Mouse (Mus musculus) left cerebral cortex, postnatal 36 days (tissue): ENCODE measurements at regions not wholly inside any gene's neighbourhood (a gene's known extent, or its start where the extent isn't known, plus 50 kb on each side); places are given as distances from the start of the nearest gene placed in this dataset.
"Not testable (repeated sequence)": the region's sequence is repeated elsewhere in the genome, so short reads cannot be mapped to it uniquely, and the experiment has no call there.

Source experiments
- DNase-seq, 2 experiments: peaks; one replicate each; pipeline ENCODE4 v3.0.0; 2021 to 2022; ENCODE audit warnings: low spot score in 2 of 2, mixed read lengths in 1 of 2
- intact Hi-C: fragments of 180-260 bp; cut with DNase I; formaldehyde crosslinking; loops from one replicate; pipeline ENCODE4 v1.15.1; 2025

GRCm38 (mm10) chr10:14333344-14333743, 212.1 kb downstream of the Adgrg6 start:
- intact Hi-C loops: no loop called here
- DNase-seq: no peak

DNA sequence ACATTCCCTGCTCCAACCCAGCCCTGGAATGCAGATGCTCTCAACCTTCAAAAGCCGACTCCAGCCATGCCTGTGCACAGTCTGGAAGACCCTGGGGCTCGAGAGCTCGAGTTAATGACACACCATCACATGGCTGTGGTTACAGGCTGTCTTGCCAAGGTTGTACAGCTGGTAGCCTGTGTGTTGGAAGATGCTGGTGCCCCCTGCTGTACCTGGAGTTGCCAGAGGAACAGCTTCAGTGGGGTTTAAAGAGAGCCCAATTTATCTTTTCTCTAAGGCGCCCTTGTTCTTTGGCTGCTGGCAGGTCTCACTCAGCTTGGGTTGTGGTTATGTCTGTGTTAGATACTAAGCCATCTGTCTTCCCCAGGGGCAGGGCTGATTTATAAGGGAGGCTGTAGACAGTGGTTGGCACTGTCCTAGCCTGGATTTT, 212.8 kb downstream of the Adgrg6 start:
- no peak for DNase-seq
- intact Hi-C loops: no loop called here

GRCm38 (mm10) chr10:14328846-14329245, 216.6 kb downstream of the Adgrg6 start:
- intact Hi-C loops: loop anchor here (10.0 kb wide), 1 partner anchor 464 kb away; the partner anchor contains the start of gene Aig1
- DNase-seq: no peak

- DNase-seq: no peak
- intact Hi-C loops: loop anchor here (10.0 kb wide), 1 partner anchor 461 kb away; the partner anchor contains the start of gene Aig1
Observed at GRCm38 (mm10) chr10:14326229-14326628, 219.2 kb downstream of the Adgrg6 start.

GRCm38 (mm10) chr10:14321503-14321902, 224.0 kb downstream of the Adgrg6 start:
- peak; percentile 81 to 86 for DNase-seq
- intact Hi-C loops: loop anchor here (5.0 to 10.0 kb wide), 4 partner anchors 71 to 759 kb away; partner anchors contain the start of genes Aig1 and Hivep2

DNA sequence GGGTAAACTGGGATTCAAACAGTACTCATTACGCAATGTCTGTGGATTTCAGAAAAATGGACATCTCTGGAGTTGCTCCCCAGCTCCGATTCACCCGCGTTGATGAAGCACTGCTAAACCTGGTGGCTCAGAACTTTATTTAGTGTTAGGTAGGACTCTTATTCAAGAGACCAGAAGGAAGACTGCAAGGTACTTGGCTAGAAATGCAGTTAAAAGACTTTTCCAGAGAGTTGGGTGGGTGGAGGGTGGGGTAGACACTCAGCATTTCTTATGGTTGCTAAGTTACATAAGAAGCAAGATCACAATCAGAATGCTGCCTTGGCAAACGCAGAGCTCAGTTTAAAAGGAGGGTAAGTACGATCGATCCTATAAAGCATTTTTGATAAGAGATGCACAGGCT, 230.2 kb downstream of the Adgrg6 start:
- intact Hi-C loops: no loop called here
- DNase-seq: no peak

DNA sequence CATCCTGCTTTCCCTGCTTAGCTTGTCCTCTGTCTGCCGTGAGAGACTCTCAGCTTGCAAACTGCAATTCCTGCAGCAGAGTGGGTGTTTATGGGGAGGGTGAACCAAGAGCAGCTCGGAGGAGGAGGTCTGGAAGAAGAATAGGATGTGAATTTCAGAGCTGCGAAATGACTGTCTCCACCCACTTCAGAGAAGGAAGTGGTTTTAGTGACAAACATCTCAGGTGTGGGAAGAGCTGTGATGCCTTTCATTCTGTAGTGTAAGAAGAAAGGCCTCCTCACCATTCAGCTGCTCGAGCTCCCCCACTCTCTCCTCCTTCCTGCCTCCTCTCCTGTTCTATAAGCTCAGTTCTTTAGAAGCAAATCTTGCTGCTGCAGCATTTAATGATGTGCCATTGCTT, 230.9 kb downstream of the Adgrg6 start:
- DNase-seq: peak; percentile 58 to 66
- intact Hi-C loops: loop anchor here (1.0 to 5.0 kb wide), 3 partner anchors 98 to 117 kb away; no protein-coding TSS in a partner anchor

- intact Hi-C loops: loop anchor here (1.0 to 5.0 kb wide), 3 partner anchors 98 to 117 kb away; no protein-coding TSS in a partner anchor
- DNase-seq: no peak
Observed at GRCm38 (mm10) chr10:14314004-14314581, 231.4 kb downstream of the Adgrg6 start.

DNA sequence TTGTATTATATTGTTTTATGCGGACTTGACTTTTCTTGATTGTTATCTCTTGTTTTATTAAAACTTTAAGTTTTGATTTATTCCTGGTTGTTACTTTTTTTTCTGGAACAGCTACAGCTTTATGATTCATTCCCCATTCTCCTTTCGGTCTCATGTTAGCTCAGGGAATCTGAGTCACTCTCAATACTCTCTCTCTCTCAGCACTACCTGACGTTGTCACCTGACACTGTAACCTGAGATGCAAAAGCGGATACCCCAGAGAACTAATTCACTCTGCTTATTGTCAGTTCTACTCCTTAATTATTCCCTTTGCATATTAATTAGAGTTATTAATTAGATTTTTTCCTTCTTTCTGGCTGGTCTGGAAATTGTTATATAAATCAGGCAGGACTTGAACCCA, 232.5 kb downstream of the Adgrg6 start:
- DNase-seq: no peak
- intact Hi-C loops: loop anchor here (5.0 kb wide), 1 partner anchor 116 kb away; no protein-coding TSS in a partner anchor

DNA sequence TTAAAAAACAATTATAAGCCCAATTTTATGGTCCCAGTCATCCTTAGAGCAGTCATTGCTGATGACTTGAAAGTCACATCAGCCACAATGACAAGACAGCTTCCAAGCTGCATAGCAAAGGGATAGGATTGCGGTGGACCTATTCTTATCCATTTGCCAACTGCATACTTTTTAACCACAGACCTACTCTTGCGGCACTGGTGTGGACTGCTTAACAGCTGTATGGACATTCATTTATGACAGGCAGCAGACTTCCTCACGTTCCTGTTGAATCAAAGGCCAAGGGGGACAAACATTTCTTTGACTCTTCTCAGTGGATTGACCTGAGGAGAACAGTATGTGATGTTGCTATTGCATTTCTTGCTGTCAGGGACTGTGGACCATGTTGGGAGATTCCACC, 233.5 kb downstream of the Adgrg6 start:
- no peak for DNase-seq
- intact Hi-C loops: loop anchor here (5.0 kb wide), 1 partner anchor 115 kb away; no protein-coding TSS in a partner anchor

GRCm38 (mm10) chr10:14306811-14307210, 238.6 kb downstream of the Adgrg6 start:
- intact Hi-C loops: no loop called here
- DNase-seq: no peak

DNA sequence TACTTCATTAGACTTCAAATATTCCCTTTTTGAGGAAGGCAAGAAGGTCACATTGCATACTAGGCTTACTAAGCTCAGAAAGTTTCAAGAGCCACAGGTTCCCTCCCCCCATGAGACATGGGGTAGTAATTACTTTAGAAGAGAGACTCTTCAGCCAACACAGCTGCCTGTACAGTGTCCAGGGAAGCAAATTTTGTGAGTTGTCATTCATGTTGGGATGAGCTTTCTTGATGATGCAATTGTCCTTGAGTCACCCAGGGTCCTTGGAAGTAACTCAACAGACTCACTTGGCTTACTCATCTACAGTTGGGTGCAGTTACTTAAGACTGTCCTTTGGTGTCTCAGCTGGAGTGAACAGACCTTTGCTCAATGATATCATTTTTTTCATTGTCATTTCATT, 242.0 kb downstream of the Adgrg6 start:
- intact Hi-C loops: no loop called here
- no peak for DNase-seq

DNA sequence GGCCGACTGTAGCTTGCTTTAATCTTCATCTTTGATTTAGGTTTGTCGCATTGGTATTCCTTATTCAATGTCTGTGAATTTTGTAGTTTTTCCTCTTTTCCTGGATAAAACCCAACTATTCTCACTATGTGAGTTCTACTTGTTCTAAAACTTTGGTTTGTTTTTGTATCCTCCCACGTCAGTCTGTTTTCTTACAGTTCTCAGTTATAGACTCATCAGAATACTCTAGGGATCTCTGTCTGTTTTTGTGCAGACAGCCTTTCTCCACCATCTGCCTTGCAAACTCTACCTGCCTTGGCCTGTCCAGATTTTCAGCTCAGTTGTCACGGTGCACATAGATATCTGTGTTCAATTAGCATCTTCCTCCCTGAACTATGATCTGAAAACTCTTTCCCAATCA, 249.3 kb downstream of the Adgrg6 start:
- DNase-seq: no peak
- intact Hi-C loops: no loop called here

- intact Hi-C loops, DNase-seq: not testable (repeated sequence)
Observed at GRCm38 (mm10) chr10:14292701-14293100, 252.8 kb downstream of the Adgrg6 start.

GRCm38 (mm10) chr10:14287551-14287950, 257.9 kb downstream of the Adgrg6 start:
- intact Hi-C loops: no loop called here
- DNase-seq: no peak

DNA sequence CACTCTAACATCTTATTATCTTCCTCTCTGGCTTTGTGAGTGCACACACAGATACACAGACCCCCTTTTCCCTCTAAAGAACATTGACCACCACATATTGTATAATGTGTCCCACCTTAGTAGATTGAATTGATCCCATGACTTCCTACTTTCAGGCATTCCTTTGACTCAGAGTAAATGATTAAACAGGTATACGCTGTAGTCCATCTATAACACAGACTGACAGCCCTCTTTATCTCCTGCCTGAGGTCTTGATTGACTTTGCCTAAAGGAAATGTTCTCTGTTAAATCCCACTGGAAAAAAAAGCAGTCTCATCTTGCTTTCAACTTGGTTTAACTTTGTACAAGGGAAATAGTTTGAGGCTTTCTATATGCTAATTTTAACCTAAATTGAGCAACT, 268.8 kb downstream of the Adgrg6 start:
- intact Hi-C loops: no loop called here
- no peak for DNase-seq

GRCm38 (mm10) chr10:14275477-14275876, 270.0 kb downstream of the Adgrg6 start:
- DNase-seq: no peak
- intact Hi-C loops: no loop called here

GRCm38 (mm10) chr10:14270008-14270407, 275.5 kb downstream of the Adgrg6 start:
- intact Hi-C loops: no loop called here
- no peak for DNase-seq

GRCm38 (mm10) chr10:14267641-14268040, 277.8 kb downstream of the Adgrg6 start:
- peak; percentile 5 to 10 for DNase-seq
- intact Hi-C loops: no loop called here

DNA sequence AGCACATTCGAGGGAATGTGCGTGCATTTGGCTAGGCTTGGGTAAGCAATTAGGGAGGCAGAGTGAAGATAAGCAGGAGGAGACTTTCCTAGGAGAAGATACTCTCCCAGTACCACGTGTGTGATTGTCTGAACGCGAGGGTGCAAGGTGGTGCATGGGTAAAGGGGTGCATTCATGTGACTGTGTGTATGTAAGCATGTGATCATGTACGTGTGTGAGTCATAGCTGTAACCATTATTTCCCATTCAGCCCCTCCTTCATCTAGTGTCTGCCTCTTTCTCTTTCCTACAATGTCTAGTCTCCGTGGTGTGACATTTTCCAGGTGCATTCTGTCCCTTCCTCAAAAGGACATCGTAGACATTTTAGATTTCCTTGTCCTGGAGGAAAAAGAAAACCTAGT, 273.8 kb downstream of the Hivep2 start:
- intact Hi-C loops: no loop called here
- no peak for DNase-seq

DNA sequence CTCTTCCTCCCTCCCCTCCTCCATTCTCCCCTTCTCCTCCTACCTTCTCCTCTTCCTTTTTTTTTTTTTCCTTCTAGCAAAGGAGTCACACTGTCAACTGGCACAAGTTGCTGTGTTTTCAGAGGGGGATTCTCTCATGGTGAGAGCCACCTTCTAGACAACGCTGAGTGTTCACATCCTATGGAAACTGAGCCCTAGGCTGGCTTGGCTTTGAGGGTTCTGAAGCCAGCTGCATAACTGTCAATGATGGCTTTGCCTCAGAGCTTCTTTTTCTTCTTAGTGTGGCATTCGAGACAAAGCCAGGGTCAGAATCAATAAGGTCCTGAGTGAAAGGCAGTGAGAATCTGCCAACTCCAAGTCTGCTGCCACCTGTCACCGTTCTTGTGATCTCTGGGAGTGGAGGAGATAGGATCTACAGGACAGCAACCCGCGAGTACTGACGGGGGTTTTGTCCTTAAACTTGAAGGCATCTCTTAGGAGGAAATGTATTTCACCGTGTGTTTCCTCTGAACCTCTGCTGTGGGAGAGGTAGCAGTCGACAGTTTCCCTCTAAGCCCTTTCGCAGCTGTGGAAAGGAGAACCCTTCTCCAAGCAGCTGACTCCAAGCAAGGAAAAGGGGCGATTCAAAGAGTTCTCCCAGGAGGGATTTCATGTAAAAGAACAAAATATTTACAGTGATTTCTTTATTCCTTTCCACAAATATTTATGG, 269.2 kb downstream of the Hivep2 start:
- DNase-seq: no peak
- intact Hi-C loops: no loop called here
